Mouse (Mus musculus): ENCODE data around the gene Zfp763.
A peak's percentile ranks its signal among the peaks of the same experiment; 100 is the strongest.
"Not testable (repeated sequence)": the region's sequence is repeated elsewhere in the genome, so short reads cannot be mapped to it uniquely, and the experiment has no call there.

The Zfp763 gene

GRCm38 (mm10) chr17:33032900-33033891, at the start of gene Zfp763:
Gene Zfp763 (minus strand): TSS chr17:33033402.
- DNase-seq: peak; percentile 76 to 80

- DNase-seq: no peak
Observed at GRCm38 (mm10) chr17:33067958-33068357, 34.8 kb upstream of the Zfp763 start, which contains the start of gene 4921501E09Rik. Gene 4921501E09Rik (minus strand): TSS chr17:33068058.

GRCm38 (mm10) chr17:33063001-33063400, 29.8 kb upstream of the Zfp763 start:
- no peak for DNase-seq

- no peak for DNase-seq
Observed at GRCm38 (mm10) chr17:33058791-33059190, 25.6 kb upstream of the Zfp763 start.

- DNase-seq: no peak
Observed at GRCm38 (mm10) chr17:33032376-33032775, 826 bp downstream of the Zfp763 start.

- not testable (repeated sequence) for DNase-seq
Observed at GRCm38 (mm10) chr17:33020434-33020833, 12.8 kb downstream of the Zfp763 start.

GRCm38 (mm10) chr17:33008337-33008736, 24.9 kb downstream of the Zfp763 start:
- DNase-seq: peak; percentile 23 to 31

GRCm38 (mm10) chr17:32998492-32998891, 34.7 kb downstream of the Zfp763 start:
- DNase-seq: no peak

GRCm38 (mm10) chr17:32992699-32993474, 40.3 kb downstream of the Zfp763 start, which contains the start of gene Zfp952:
Gene Zfp952 (plus strand): TSS chr17:32993129.
- peak; percentile 81 to 83 for DNase-seq

GRCm38 (mm10) chr17:32991965-32992698, 41.1 kb downstream of the Zfp763 start:
- DNase-seq: peak; percentile 63 to 67

- DNase-seq: no peak
Observed at GRCm38 (mm10) chr17:32986301-32986700, 46.9 kb downstream of the Zfp763 start.

- DNase-seq: no peak
Observed at GRCm38 (mm10) chr17:32981361-32981760, 51.8 kb downstream of the Zfp763 start.
